Mouse (Mus musculus) left cerebral cortex, postnatal 36 days (tissue): ENCODE data around the gene Nav2. TPM values are rescaled to one million over a fixed set of nuclear protein-coding genes. Genes with fewer than 3 reads are reported as not detected.
A peak's percentile ranks its signal among the peaks of the same experiment; 100 is the strongest.

ENCODE experiments used
- DNase-seq, 2 experiments: peaks; one replicate each; pipeline ENCODE4 v3.0.0; 2021 to 2022; ENCODE audit warnings: low spot score in 2 of 2, mixed read lengths in 1 of 2
- intact Hi-C: fragments of 180-260 bp; cut with DNase I; formaldehyde crosslinking; loops from one replicate; pipeline ENCODE4 v1.15.1; 2025
- total RNA-seq, 2 experiments: library from RNA; stranded (reverse); gene quantifications; 2 replicates each; pipeline ENCODE4 v1.2.3; 2021

The Nav2 gene
- total RNA-seq, 2 experiments from 2014 or later = 62.0 to 120 TPM

DNA sequence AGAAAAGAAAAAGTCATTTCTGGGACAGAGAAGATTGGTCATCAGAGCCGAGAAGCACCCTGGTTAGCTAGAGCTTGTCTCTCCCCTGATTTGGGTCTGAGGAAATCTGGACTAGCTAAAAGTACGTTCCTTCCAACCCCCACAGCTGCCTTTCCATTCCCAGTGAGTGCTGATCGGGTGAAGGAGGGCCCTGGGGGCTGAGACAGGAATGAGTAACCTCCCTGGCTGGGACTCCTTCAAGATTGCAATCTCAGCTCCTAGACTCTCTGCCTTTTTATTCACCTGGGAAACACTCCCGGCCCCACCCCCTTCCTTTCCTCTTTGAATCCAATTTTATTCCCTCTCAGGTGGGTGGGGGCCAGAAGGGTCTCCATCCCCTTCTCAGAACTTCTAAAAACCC is 612.8 kb downstream of the Nav2 start:
- intact Hi-C loops = loop anchor here (5.0 kb wide), 1 partner anchor 34 kb away; no protein-coding TSS in a partner anchor
- no peak for DNase-seq

GRCm38 (mm10) chr7:49521976-49522375 is 613.5 kb downstream of the Nav2 start:
- intact Hi-C loops = loop anchor here (5.0 kb wide), 1 partner anchor 35 kb away; no protein-coding TSS in a partner anchor

DNA sequence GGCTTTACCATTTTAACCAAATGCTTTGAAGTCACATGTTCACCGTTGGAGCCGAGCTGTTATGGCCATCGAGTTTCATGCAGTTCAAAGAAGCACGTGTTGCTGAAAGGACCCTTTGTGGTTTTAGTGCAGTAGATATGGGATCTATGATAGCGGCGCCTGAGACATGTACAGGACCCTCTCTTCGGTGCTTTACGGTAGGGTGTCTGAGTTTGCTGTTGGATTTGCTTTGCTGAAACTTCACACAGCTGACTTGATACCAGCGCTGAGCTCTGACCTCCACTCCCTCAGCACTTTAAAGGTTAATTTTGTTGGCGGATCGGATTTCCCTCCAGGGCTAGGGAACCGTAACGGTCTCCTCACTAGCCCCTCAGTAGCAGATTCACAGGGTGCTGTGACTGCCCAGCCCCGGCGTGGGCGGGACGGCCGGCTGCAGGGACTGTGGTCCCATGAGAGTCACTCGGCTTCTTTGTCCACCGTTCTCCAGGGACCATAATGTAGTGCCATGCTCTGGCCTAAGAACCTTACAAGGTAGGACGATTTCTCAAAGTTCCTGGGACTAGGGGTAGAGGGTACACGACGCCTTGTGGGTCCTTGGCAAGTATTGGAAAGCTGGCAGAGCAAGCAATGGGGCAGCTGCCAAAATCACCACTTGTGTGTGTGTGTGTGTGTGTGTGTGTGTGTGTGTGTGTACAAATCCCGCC is 614.0 kb downstream of the Nav2 start:
- intact Hi-C loops = loop anchor here (5.0 kb wide), 1 partner anchor 35 kb away; no protein-coding TSS in a partner anchor
- no peak for DNase-seq

More at GRCm38 (mm10) chr7:49521976-49522375, 613.5 kb downstream of the Nav2 start:
- no peak for DNase-seq

- intact Hi-C loops = loop anchor here (5.0 kb wide), 1 partner anchor 36 kb away; no protein-coding TSS in a partner anchor
Observed at GRCm38 (mm10) chr7:49523115-49523445, 614.6 kb downstream of the Nav2 start.

GRCm38 (mm10) chr7:49523729-49524128 is 615.2 kb downstream of the Nav2 start:
- DNase-seq = no peak
- intact Hi-C loops = loop anchor here (5.0 kb wide), 1 partner anchor 36 kb away; no protein-coding TSS in a partner anchor

More at GRCm38 (mm10) chr7:49523115-49523445, 614.6 kb downstream of the Nav2 start:
- no peak for DNase-seq

DNA sequence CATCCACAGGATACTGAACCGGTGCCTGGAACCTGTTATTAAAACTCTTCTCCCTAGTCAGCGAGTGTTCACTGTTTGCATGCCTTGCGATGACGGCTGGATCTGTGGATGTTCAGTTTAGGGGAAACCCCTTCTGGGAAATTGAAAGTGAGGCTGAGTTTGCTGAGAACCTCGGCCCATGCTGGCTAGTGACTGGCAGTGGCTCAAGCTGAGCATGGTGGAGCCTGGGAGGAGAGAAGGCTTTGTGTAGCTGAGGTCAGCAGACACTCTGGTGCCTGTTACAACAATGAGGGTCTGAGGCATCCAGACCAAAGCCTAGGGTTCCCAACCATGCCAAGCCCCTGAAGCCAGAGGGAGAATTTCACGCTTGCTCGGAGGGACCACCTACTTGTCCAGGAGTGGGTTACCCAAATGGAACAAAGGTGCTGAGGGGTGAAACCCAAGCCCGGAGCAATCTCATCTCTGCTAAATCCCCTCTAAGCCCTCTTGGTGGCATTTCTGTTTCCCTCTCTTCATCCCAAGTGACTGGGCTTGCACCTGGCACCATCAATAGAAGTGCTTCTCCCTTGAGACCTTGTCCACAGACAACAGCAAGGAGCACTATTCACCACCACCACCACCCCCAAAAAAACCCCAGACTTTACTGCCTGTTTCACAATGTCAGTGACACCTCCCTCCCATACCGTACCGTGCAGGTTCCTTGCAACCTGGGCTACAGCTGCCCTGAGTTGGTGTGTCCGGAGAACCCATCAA is 617.0 kb downstream of the Nav2 start:
- intact Hi-C loops = no loop called here
- DNase-seq = no peak

- no peak for DNase-seq
- intact Hi-C loops = no loop called here
Observed at GRCm38 (mm10) chr7:49526101-49526499, 617.6 kb downstream of the Nav2 start.

DNA sequence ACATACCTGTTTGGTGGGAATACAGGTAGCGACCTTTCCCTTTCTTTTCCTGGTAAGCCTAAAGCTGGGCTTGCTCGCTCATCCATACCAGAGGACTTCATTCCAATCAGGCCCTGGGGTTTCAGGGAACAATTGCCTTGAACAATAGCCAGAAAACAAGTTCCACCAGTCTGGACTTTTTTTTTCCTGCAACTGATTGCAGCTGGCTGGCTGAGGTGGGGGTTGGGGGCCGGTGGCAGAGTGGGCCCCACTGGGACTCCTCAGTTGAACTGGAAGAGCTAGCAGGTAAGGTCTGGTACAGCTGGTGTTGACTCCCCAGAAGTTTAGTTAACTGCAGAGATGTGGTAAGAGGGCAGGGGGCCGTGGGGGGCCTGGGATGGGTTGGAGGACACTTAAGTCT is 619.0 kb downstream of the Nav2 start:
- intact Hi-C loops = no loop called here
- no peak for DNase-seq

DNA sequence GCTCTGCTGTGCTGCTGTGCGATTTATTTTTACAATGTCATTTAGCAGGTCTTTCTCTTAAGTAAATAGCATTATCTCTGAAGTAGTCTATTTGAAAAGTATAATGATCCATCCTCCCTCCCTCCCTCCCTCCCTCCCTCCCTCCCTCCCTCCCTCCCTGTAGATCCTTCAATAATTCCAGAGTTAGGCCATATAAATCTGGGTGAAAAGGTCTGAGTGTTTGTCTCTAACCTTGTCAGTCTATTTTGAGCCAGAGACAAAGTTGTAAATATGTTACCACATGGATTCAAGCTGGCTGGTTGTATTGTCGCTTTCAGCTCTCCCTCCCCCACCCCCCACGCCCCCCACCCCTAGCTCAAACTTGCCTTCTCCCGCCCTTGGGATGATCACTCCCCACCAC is 619.4 kb downstream of the Nav2 start:
- no peak for DNase-seq
- intact Hi-C loops = no loop called here

DNA sequence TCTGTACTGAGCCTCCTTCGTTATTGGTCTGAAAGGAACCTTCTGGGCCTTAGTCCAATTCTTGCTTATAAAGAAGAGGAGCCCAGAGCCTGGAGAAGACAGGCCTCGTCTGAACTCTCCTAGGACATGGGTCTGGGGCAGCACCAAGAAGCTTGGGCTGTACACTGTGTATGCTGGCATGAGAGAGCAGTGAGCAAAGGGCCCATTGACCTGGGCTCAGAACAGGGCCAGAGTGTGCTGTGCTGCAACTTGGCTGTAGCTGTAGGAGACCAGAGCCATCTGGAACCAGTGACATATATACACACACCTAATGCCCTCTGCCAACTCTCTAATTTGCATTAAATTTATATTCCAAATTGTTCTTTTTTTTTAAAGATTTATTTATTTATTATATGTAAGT is 621.0 kb downstream of the Nav2 start:
- intact Hi-C loops = no loop called here
- no peak for DNase-seq

GRCm38 (mm10) chr7:49533571-49533970 is 625.1 kb downstream of the Nav2 start:
- intact Hi-C loops = no loop called here
- no peak for DNase-seq

GRCm38 (mm10) chr7:49534208-49534607 is 625.7 kb downstream of the Nav2 start:
- intact Hi-C loops = no loop called here
- no peak for DNase-seq

- no peak for DNase-seq
- intact Hi-C loops = no loop called here
Observed at GRCm38 (mm10) chr7:49538360-49538759, 629.8 kb downstream of the Nav2 start.

- DNase-seq = peak in 1 of 2 experiments; percentile 56
- intact Hi-C loops = no loop called here
Observed at GRCm38 (mm10) chr7:49540181-49540580, 631.7 kb downstream of the Nav2 start.

GRCm38 (mm10) chr7:49542135-49542534 is 633.6 kb downstream of the Nav2 start:
- intact Hi-C loops = no loop called here
- DNase-seq = no peak

DNA sequence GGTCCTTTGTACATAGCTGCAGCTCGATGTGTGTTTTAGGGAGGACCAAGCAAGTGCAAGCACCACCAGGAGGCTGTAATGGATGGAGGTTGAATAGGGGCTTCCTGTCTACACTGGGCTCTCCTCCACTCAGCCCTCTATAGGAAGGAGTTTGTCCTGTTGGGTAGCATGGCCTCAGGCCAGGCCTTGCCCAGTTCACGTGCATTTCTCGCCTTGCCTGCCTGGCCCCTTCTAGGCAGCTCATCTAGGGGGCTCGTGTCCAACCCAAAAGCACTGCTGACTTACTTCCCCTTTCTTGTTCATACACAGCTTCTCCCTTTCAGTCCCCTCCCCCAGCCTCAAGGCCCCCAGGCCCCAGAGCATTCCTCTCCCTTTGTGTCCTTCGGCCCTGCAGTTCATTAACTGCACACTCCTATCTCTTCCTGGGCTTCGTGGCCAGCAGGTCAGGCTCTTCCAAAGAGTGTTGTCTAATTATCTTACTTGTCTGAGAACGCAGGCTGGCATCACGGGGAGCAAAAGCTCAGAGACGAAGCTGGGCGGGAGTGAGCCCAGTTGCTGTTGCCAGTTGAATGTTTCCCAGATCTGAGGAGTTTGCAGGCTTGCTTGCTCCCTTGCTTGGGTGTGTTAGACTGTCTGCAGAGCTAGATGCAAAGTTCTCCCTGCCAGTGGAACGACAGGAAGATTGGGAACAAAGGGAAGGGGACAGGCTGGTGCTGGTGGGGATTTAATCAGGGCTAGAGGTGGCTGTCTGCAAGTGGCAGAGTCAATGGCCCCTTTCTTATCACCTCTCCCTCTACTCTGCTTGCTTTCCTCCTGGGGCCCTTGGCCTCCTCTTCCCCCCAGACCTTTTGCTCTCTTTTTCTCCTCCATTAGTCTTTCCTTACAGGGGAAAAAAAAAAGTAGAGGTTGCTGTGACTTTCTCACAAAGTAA is 636.5 kb downstream of the Nav2 start:
- intact Hi-C loops = no loop called here
- DNase-seq = no peak

DNA sequence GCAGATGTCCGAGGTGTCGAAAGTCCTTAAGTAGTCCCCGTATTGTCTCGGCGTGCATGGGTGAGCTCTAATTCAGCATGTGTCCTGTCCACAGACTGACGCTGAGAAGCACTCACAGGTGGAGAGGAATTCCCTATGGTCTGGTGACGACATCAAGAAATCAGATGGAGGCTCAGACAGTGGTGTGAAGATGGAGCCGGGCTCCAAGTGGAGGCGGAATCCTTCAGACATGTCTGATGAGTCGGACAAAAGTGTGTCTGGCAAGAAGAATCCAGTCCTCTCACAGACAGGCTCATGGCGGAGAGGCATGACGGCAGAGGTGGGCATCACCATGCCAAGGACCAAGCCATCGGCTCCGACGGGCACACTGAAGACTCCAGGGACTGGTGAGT is 637.2 kb downstream of the Nav2 start:
- DNase-seq = no peak
- intact Hi-C loops = no loop called here

- intact Hi-C loops = no loop called here
- DNase-seq = no peak
Observed at GRCm38 (mm10) chr7:49548397-49548796, 639.9 kb downstream of the Nav2 start.

- no peak for DNase-seq
- intact Hi-C loops = no loop called here
Observed at GRCm38 (mm10) chr7:49553236-49553981, 644.9 kb downstream of the Nav2 start.
